Mouse (Mus musculus) kidney, adult 8-10 months (tissue): ENCODE data around the gene Antxrl.
A peak's percentile ranks its signal among the peaks of the same experiment; 100 is the strongest.

ENCODE experiments used
- DNase-seq, 2 experiments: peaks; one replicate each; pipeline ENCODE4 v3.0.0; 2022

The Antxrl gene

GRCm38 (mm10) chr14:34052516-34052915 lies at the start of gene Antxrl:
Antxrl (plus strand) TSS chr14:34052707.
- no peak for DNase-seq

- no peak for DNase-seq
Measured at GRCm38 (mm10) chr14:34015063-34015462, 37.4 kb upstream of the Antxrl start, which contains the start of gene Gm30083. Gm30083 (minus strand) TSS chr14:34015182.

GRCm38 (mm10) chr14:34016381-34016780 lies 36.1 kb upstream of the Antxrl start, which contains the start of gene Gm5460:
Gm5460 (plus strand) TSS chr14:34016758.
- no peak for DNase-seq

- DNase-seq: no peak
Measured at GRCm38 (mm10) chr14:34016938-34017337, 35.6 kb upstream of the Antxrl start.

- DNase-seq: no peak
Measured at GRCm38 (mm10) chr14:34026710-34027109, 25.8 kb upstream of the Antxrl start.

- no peak for DNase-seq
Measured at GRCm38 (mm10) chr14:34033841-34034610, 18.5 kb upstream of the Antxrl start.

- no peak for DNase-seq
Measured at GRCm38 (mm10) chr14:34041241-34041640, 11.3 kb upstream of the Antxrl start.

- DNase-seq: no peak
Measured at GRCm38 (mm10) chr14:34043341-34043740, 9.2 kb upstream of the Antxrl start.

- no peak for DNase-seq
Measured at GRCm38 (mm10) chr14:34050101-34050779, 2.3 kb upstream of the Antxrl start.

- DNase-seq: no peak
Measured at GRCm38 (mm10) chr14:34071665-34072064, 19.2 kb downstream of the Antxrl start.

GRCm38 (mm10) chr14:34075346-34075745 lies 22.8 kb downstream of the Antxrl start:
- DNase-seq: peak; percentile 9

GRCm38 (mm10) chr14:34077222-34077621 lies 24.7 kb downstream of the Antxrl start:
- DNase-seq: no peak

- no peak for DNase-seq
Measured at GRCm38 (mm10) chr14:34078293-34078692, 25.8 kb downstream of the Antxrl start.

- peak; percentile 31 to 67 for DNase-seq
Measured at GRCm38 (mm10) chr14:34080321-34080997, 28.0 kb downstream of the Antxrl start.

- DNase-seq: no peak
Measured at GRCm38 (mm10) chr14:34085731-34086130, 33.2 kb downstream of the Antxrl start, which contains the start of gene Anxa8. Anxa8 (plus strand) TSS chr14:34085981.

- DNase-seq: no peak
Measured at GRCm38 (mm10) chr14:34086806-34087205, 34.3 kb downstream of the Antxrl start.

- DNase-seq: no peak
Measured at GRCm38 (mm10) chr14:34087856-34088398, 35.4 kb downstream of the Antxrl start.

- DNase-seq: no peak
Measured at GRCm38 (mm10) chr14:34089796-34090195, 37.3 kb downstream of the Antxrl start.

- no peak for DNase-seq
Measured at GRCm38 (mm10) chr14:34091475-34091874, 39.0 kb downstream of the Antxrl start.

GRCm38 (mm10) chr14:34092856-34093255 lies 40.3 kb downstream of the Antxrl start:
- DNase-seq: no peak

GRCm38 (mm10) chr14:34096161-34096560 lies 43.7 kb downstream of the Antxrl start:
- no peak for DNase-seq

- no peak for DNase-seq
Measured at GRCm38 (mm10) chr14:34102601-34103000, 50.1 kb downstream of the Antxrl start, which contains the start of gene A630023A22Rik. A630023A22Rik (minus strand) TSS chr14:34102754.

- no peak for DNase-seq
Measured at GRCm38 (mm10) chr14:34103855-34104254, 51.3 kb downstream of the Antxrl start.
